Mouse (Mus musculus): ENCODE measurements around the gene Apobec3.

DNA sequence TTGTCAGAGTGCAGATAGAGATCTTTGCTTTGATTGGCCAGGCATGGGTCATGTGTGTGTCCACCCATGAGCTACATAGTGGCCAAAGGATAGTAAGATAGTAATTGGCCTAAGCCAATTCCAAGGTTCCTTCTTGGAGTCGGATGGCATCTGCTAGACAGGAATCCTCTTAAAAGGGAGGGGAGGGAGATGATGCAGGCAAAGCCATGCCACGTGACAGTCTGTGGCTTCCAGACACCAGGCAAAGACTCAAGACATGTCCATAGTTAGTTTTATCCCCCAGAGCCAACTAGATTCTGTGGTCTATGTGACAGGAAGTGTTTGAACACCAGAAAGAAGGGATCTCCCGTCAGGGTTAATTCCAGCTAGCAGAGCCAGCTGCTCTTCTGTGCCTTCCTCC lies 67.0 kb downstream of the Apobec3 start:
- TF ChIP-seq CTCF (IDR thresholded peaks at IDR 0.05; ENCODE audit: low read depth), result no peak
- no peak for TF ChIP-seq EP300 (IDR thresholded peaks at IDR 0.05; ENCODE audit: low read depth)
